Mouse (Mus musculus): ENCODE measurements around the gene Wdr48. TPM values are rescaled to one million over a fixed set of nuclear protein-coding genes. Genes with fewer than 3 reads are reported as not detected.

Gene Wdr48
- polyA plus RNA-seq, 1 experiment: 60.5 TPM

DNA sequence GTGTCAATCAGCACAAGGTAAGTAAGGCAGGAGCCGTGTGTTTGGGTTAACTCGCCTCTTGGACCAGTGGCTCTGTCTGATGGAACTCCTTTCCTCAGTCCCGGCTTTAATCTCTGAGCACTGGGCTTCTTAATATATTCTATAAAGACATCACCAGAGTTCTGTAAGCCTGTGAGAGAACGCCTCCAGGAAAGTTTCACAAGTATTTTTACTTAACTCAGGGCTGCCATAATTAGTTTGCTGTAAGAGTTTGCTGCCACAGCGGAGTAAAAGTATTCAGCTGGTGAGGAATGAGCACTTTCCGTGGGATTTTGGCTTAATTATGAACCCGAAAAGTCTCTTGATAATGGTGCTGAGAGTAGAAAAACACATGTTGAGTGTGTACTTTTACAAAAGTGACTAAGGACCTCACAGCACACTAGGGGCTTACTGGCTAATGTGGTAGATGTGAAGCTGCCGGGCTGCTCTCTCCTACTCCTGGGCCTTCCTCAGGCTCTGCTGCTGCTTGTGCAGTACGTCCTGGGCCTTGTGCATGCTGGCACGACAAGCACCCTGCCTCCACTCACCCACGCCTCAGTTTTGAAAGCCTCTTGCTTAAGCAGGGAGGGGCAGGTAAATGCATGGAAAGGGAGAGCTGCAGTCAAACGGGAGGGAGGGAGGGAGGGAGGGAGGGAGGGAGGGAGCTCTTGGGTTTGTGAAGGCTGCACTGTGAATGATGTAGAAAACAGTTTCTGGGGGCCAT is 7.9 kb downstream of the Wdr48 start:
- WGBS: 89% methylated on average over 11 of the region's 12 CpGs
- no peak for DNase-seq
- H3K4me3 ChIP-seq (replicated peaks; ENCODE audit: insufficient read depth, low read depth, low read length): no peak overlapping the region
- H3K27me3 ChIP-seq (ENCODE audit: control insufficient read depth, insufficient read depth, low read length): no peaks in the 10 kb centered on the region
- H3K27ac ChIP-seq (ENCODE audit: insufficient read depth, low read length): no peak overlapping the region
- peaks cover 7% of the 10 kb centered on the region for H3K4me1 ChIP-seq (ENCODE audit: control insufficient read depth, insufficient read depth, low read length)
- TF ChIP-seq CTCF (IDR thresholded peaks at IDR 0.05; ENCODE audit: borderline replicate concordance, insufficient read depth, low read depth, low read length) (no peak), POLR2A (IDR thresholded peaks at IDR 0.05; ENCODE audit: borderline replicate concordance, insufficient read depth, low read length) (no peak)

DNA sequence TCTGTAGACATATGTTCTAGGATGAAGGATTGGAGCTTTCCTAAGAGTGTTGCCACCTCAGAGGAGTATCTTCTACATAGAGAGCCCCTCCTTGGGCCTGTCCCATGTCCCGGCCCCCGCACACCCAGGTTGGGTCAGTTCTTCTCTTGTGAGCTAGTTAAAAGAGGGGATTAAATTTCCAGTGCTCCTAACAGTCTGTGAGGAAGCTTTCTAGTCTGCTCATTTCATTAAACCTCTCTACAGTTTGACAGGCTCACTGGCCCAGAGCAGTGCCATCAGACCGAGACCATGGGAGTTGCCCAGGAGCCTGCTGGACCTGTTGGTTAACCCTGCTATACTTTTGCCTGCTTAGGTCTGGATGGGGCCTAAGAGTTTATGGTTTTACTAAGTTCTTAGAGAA is 14.0 kb downstream of the Wdr48 start:
- Histone ChIP-seq H3K4me1 (ENCODE audit: control insufficient read depth, insufficient read depth, low read length) (no peaks in the 10 kb centered on the region), H3K27me3 (ENCODE audit: control insufficient read depth, insufficient read depth, low read length) (no peaks in the 10 kb centered on the region), H3K27ac (ENCODE audit: insufficient read depth, low read length) (no peak overlapping the region), H3K4me3 (replicated peaks; ENCODE audit: insufficient read depth, low read depth, low read length) (no peak overlapping the region)
- no peak for TF ChIP-seq POLR2A (IDR thresholded peaks at IDR 0.05; ENCODE audit: borderline replicate concordance, insufficient read depth, low read length)
- no peak for TF ChIP-seq CTCF (IDR thresholded peaks at IDR 0.05; ENCODE audit: borderline replicate concordance, insufficient read depth, low read depth, low read length)
- DNase-seq: no peak
- WGBS: 96% methylated on average over 3 of the region's 3 CpGs

DNA sequence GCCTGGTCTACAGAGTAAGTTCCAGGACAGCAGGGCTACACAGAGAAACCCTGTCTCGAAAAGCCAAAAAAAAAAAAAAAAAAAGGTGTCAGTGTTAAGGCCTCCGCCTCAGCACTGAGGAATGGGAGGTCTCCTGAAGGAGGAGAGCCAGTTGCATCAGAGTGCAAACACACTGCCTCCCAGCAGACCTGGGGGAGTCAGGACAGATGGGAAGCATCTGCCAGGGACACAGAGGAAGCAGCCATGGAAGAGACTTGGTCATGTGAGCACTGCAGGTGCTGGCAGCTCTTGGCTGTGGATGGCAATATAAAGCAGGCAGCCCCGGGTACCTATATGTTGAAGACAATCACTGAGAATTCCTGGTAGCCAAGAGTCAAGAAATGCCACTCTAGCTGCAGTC is 15.3 kb downstream of the Wdr48 start:
- WGBS: 73% methylated on average over 3 of the region's 3 CpGs
- no peaks in the 10 kb centered on the region for H3K4me1 ChIP-seq (ENCODE audit: control insufficient read depth, insufficient read depth, low read length)
- H3K27me3 ChIP-seq (ENCODE audit: control insufficient read depth, insufficient read depth, low read length): no peaks in the 10 kb centered on the region
- no peak overlapping the region for H3K27ac ChIP-seq (ENCODE audit: insufficient read depth, low read length)
- TF ChIP-seq POLR2A (IDR thresholded peaks at IDR 0.05; ENCODE audit: borderline replicate concordance, insufficient read depth, low read length) (no peak), CTCF (IDR thresholded peaks at IDR 0.05; ENCODE audit: borderline replicate concordance, insufficient read depth, low read depth, low read length) (no peak)
- DNase-seq: no peak
- H3K4me3 ChIP-seq (replicated peaks; ENCODE audit: insufficient read depth, low read depth, low read length): no peak overlapping the region

DNA sequence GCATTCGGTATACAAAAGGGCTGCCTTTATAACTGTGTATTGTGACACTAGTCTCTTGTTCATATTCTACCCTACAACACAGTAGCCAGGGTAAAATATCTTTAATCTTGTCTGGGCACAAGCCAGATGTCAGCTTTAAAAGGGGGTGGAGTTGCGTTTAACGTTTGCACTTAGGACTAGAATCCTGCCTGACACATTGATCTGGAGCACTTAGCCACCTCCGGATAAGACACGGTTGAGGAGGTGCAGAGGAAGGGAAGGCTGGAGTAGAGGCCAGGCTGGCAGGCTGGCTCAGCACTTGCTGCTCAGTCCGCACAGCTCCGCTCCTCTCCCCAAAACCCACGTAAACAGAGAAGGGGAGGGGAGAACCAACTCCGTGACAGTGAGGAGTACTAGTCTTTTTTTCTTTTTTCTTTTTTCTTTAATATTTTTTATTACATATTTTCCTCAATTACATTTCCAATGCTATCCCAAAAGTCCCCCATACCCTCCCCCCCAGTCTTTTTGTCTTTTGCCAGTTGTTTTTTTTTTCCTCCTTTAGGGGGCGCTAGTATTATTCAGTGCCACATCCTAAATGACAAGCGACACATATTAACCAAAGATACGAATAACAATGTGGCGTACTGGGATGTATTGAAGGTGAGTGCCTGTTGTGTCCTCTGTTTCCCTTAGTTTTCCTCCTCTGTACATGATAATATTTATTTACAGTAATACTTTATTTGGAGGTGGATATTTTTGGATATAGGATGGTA is 18.6 kb downstream of the Wdr48 start:
- WGBS: 61% methylated on average over 13 of the region's 13 CpGs
- no peak for DNase-seq
- TF ChIP-seq CTCF (IDR thresholded peaks at IDR 0.05; ENCODE audit: borderline replicate concordance, insufficient read depth, low read depth, low read length): peak; percentile 0; the same call in 1 of the 2 replicates
- TF ChIP-seq POLR2A (IDR thresholded peaks at IDR 0.05; ENCODE audit: borderline replicate concordance, insufficient read depth, low read length): no peak
- H3K4me3 ChIP-seq (replicated peaks; ENCODE audit: insufficient read depth, low read depth, low read length): no peak overlapping the region
- H3K27me3 ChIP-seq (ENCODE audit: control insufficient read depth, insufficient read depth, low read length): no peaks in the 10 kb centered on the region
- no peak overlapping the region for H3K27ac ChIP-seq (ENCODE audit: insufficient read depth, low read length)
- no peaks in the 10 kb centered on the region for H3K4me1 ChIP-seq (ENCODE audit: control insufficient read depth, insufficient read depth, low read length)

DNA sequence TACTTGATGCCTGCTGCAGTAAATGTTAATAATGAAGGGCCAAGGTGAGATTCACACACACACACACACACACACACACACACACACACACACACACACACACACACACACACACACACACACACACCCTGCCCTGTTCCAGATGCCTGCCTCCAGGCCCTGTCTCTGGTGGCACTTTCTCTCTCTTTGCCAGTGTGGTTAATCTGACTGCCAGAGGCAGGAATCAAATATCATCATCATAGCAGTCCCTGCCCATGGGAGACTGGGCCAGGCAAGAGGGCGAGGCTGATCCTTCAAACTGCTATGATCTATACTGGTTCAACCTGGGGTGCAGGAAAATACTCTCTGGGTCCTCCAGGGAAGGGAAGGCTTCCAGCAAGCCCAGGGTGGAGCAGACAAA is 25.2 kb downstream of the Wdr48 start:
- TF ChIP-seq CTCF (IDR thresholded peaks at IDR 0.05; ENCODE audit: borderline replicate concordance, insufficient read depth, low read depth, low read length): no peak
- TF ChIP-seq POLR2A (IDR thresholded peaks at IDR 0.05; ENCODE audit: borderline replicate concordance, insufficient read depth, low read length): no peak
- Histone ChIP-seq H3K27ac (ENCODE audit: insufficient read depth, low read length) (no peak overlapping the region), H3K4me3 (replicated peaks; ENCODE audit: insufficient read depth, low read depth, low read length) (no peak overlapping the region), H3K4me1 (ENCODE audit: control insufficient read depth, insufficient read depth, low read length) (no peaks in the 10 kb centered on the region), H3K27me3 (ENCODE audit: control insufficient read depth, insufficient read depth, low read length) (no peaks in the 10 kb centered on the region)
- DNase-seq: no peak
- WGBS: 88% methylated on average over 1 of the region's 1 CpGs

DNA sequence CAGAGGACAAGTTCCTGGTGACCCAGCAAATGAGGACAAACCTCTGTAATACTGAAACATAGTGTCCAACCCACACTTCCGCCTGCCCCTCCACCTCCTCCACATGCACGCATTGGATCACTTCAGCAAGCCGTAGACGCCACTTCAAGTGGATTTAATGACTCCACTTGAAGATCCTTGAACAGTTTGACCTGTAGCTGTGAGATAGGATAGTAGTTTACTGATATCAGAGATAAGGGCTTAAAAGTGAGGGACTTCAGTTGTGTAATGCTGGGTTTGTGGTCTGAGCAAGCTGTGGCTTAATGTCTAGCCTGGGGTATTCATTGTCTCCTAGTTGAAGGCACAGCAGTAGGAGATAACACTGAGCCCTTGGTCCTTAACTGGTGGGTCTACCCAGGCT is 28.8 kb downstream of the Wdr48 start:
- 92% methylated on average over 4 of the region's 4 CpGs for WGBS
- no peak overlapping the region for H3K4me3 ChIP-seq (replicated peaks; ENCODE audit: insufficient read depth, low read depth, low read length)
- no peak for DNase-seq
- no peak for TF ChIP-seq CTCF (IDR thresholded peaks at IDR 0.05; ENCODE audit: borderline replicate concordance, insufficient read depth, low read depth, low read length)
- TF ChIP-seq POLR2A (IDR thresholded peaks at IDR 0.05; ENCODE audit: borderline replicate concordance, insufficient read depth, low read length): no peak
- no peaks in the 10 kb centered on the region for H3K27me3 ChIP-seq (ENCODE audit: control insufficient read depth, insufficient read depth, low read length)
- no peaks in the 10 kb centered on the region for H3K4me1 ChIP-seq (ENCODE audit: control insufficient read depth, insufficient read depth, low read length)
- no peak overlapping the region for H3K27ac ChIP-seq (ENCODE audit: insufficient read depth, low read length)

DNA sequence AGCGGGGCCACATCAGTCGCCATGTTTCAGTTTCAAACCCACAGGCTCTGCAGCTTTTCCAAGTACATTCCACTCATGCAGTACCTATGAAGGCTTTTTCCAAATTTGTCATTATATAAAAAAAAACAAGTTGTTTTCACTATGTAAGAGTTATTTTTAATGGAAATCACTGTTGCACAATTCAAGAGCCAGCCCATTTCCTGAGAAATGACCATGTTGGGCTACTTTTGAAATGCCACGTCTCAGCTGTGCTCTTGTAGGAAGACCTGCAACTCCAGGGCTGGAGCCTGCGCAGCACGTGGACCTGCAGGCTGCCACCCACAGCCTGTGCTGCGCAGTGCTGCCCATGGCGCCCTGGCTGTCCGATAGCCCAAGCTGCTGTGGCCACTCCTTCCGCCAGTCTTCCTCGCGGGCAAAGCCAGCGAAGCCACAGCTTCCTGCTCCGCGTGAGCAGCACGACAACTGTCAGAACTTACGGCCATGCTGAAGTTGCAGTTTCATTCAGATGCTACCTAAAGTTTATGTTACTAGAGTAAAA is 30.5 kb downstream of the Wdr48 start:
- WGBS: 77% methylated on average over 16 of the region's 16 CpGs
- Histone ChIP-seq H3K4me3 (replicated peaks; ENCODE audit: insufficient read depth, low read depth, low read length) (no peak overlapping the region), H3K27me3 (ENCODE audit: control insufficient read depth, insufficient read depth, low read length) (no peaks in the 10 kb centered on the region), H3K4me1 (ENCODE audit: control insufficient read depth, insufficient read depth, low read length) (no peaks in the 10 kb centered on the region; the same call in 1 of the 2 replicates), H3K27ac (ENCODE audit: insufficient read depth, low read length) (no peak overlapping the region)
- no peak for DNase-seq
- no peak for TF ChIP-seq POLR2A (IDR thresholded peaks at IDR 0.05; ENCODE audit: borderline replicate concordance, insufficient read depth, low read length)
- no peak for TF ChIP-seq CTCF (IDR thresholded peaks at IDR 0.05; ENCODE audit: borderline replicate concordance, insufficient read depth, low read depth, low read length)

Data from cerebellum, adult 2 months (tissue).